22 mouse cellular contexts compared by ENCODE assay signal in the genomic region with DNA sequence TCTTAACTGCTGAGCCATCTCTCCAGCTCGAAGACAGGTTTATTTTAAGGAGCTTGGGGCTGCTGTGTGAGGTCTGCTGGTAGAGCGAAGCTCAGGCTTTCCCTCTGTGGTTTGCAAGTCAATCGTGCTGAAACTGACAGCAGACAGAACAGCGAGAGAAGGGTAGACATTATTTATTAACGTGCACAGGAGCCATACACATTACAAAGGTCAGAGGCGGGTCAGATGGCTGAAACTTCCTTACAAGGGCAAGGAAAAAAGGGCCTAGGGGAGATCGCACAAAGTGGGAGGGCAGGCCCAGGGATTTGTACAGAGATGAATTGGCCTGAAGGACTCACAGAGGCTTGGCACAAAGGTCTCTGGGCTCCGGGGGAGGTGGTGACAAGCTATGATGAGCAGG. TPM values are rescaled to one million over a fixed set of nuclear protein-coding genes. Genes with fewer than 3 reads are reported as not detected.
DNase-seq lines count a peak whose midpoint lies in the region; ATAC-seq and TF ChIP-seq lines count a peak whose summit lies in the region.
"Had no signal": no experiment of that assay in that cellular context is flagged by ENCODE, and none has a peak within 500 bp of the region (broad histone marks: within the 10 kb centered on the region; RNA-seq: fewer than 3 reads in every experiment).

No protein-coding gene starts in this region.

- TF ChIP-seq EP300 in liver, postnatal 0 days (IDR thresholded peaks at IDR 0.05; ENCODE audit: low read depth) = no peak

- H3K27ac ChIP-seq in heart, embryonic 10.5 days = peak overlapping the region; percentile 77; the same call in 1 of the 2 replicates
- 0 out of 2 replicates have a peak overlapping the region, but pooled peaks have one; percentile 29 for H3K27ac ChIP-seq in neural tube, embryonic 11.5 days (ENCODE audit: low read depth, low read length)
- H3K27ac ChIP-seq in liver, postnatal 0 days (ENCODE audit: low read depth) = no peak overlapping the region
- H3K27ac ChIP-seq: embryonic facial prominence, embryonic 15.5 days; gastrocnemius, adult 2 months; hindbrain, embryonic 10.5 days; left cerebral cortex, adult 2 months; limb, embryonic 15.5 days; liver, embryonic 14.5 days; midbrain, embryonic 15.5 days had no signal

- TF ChIP-seq CTCF in liver, postnatal 0 days (IDR thresholded peaks at IDR 0.05; ENCODE audit: low read depth) = no peak

- DNase-seq in heart, embryonic 10.5 days (ENCODE audit: low spot score) = no peak
- no peak for DNase-seq in heart, adult 9 months (ENCODE audit: low spot score in 2 of 2)
- DNase-seq in kidney, adult 9 months = peak; percentile 61
- DNase-seq in kidney, postnatal 14 days = no peak
- DNase-seq in embryo, embryonic 11 days = peak; percentile 43
- peak; percentile 25 for DNase-seq in neural tube, embryonic 11.5 days (ENCODE audit: low spot score)
- no peak for DNase-seq in liver, postnatal 0 days
- DNase-seq: adrenal gland, postnatal 10 days; cerebellum, adult 18-20 months; cerebellum, postnatal 14 days; gastrocnemius, adult 2 months; heart, postnatal 10 days; left cerebral cortex, postnatal 4 days; lung, postnatal 4 days had no signal

- no peak overlapping the region for H3K4me2 ChIP-seq in neural tube, embryonic 11.5 days (ENCODE audit: low read depth)
- no peak overlapping the region for H3K4me2 ChIP-seq in liver, postnatal 0 days (ENCODE audit: low read depth, low read length)
- H3K4me2 ChIP-seq: embryonic facial prominence, embryonic 15.5 days; limb, embryonic 15.5 days; midbrain, embryonic 15.5 days had no signal

- no peak overlapping the region for H3K4me3 ChIP-seq in heart, embryonic 10.5 days
- H3K4me3 ChIP-seq in neural tube, embryonic 11.5 days (ENCODE audit: low read depth, low read length) = no peak overlapping the region
- no peak overlapping the region for H3K4me3 ChIP-seq in liver, postnatal 0 days (ENCODE audit: low read depth, low read length)
- H3K4me3 ChIP-seq: embryonic facial prominence, embryonic 15.5 days; gastrocnemius, adult 2 months; hindbrain, embryonic 10.5 days; left cerebral cortex, adult 2 months; limb, embryonic 15.5 days; midbrain, embryonic 15.5 days had no signal

- peak overlapping the region; percentile 11; the same call in 1 of the 2 replicates for H3K9ac ChIP-seq in neural tube, embryonic 11.5 days (ENCODE audit: low read length)
- H3K9ac ChIP-seq in liver, postnatal 0 days (replicated peaks) = no peak overlapping the region
- H3K9ac ChIP-seq: embryonic facial prominence, embryonic 15.5 days; limb, embryonic 15.5 days; liver, embryonic 14.5 days; midbrain, embryonic 15.5 days had no signal

- H3K36me3 ChIP-seq in heart, embryonic 10.5 days = no peaks in the 10 kb centered on the region
- no peaks in the 10 kb centered on the region for H3K36me3 ChIP-seq in neural tube, embryonic 11.5 days (ENCODE audit: control insufficient read depth, insufficient read depth, low read length)
- no peaks in the 10 kb centered on the region for H3K36me3 ChIP-seq in liver, postnatal 0 days (replicated peaks; ENCODE audit: insufficient read depth, low read length)
- H3K36me3 ChIP-seq: embryonic facial prominence, embryonic 15.5 days; hindbrain, embryonic 10.5 days; limb, embryonic 15.5 days; midbrain, embryonic 15.5 days had no signal

- peaks cover 11% of the 10 kb centered on the region; the same call in 1 of the 2 replicates for H3K4me1 ChIP-seq in heart, embryonic 10.5 days
- peaks cover 3% of the 10 kb centered on the region; the same call in 1 of the 2 replicates for H3K4me1 ChIP-seq in neural tube, embryonic 11.5 days (ENCODE audit: control insufficient read depth, insufficient read depth, low read length)
- no peaks in the 10 kb centered on the region for H3K4me1 ChIP-seq in liver, postnatal 0 days (ENCODE audit: insufficient read depth)

- whole genome bisulfite sequencing in heart, embryonic 10.5 days = 60% methylated on average over 8 of the region's 8 CpGs
- 43% methylated on average over 8 of the region's 8 CpGs for WGBS in neural tube, embryonic 11.5 days
- WGBS in liver, postnatal 0 days (ENCODE audit: insufficient replicate concordance) = 57% methylated on average over 8 of the region's 8 CpGs

- no peak for ATAC-seq in neural tube, embryonic 11.5 days (ENCODE audit: insufficient read depth, low FRiP score, low TSS enrichment)
- ATAC-seq in monocyte, adult 5-6 weeks (replicated peaks; ENCODE audit: insufficient number of reproducible peaks, low FRiP score, low TSS enrichment, poor library complexity, severe bottlenecking) = no peak
- ATAC-seq in liver, postnatal 0 days = no peak
- ATAC-seq: forebrain, embryonic 14.5 days; midbrain, embryonic 15.5 days had no signal

- no peaks in the 10 kb centered on the region for H3K9me3 ChIP-seq in heart, embryonic 10.5 days
- no peaks in the 10 kb centered on the region for H3K9me3 ChIP-seq in neural tube, embryonic 11.5 days (ENCODE audit: control insufficient read depth, low read length)
- H3K9me3 ChIP-seq in liver, postnatal 0 days (ENCODE audit: low read length) = no peaks in the 10 kb centered on the region
- H3K9me3 ChIP-seq: embryonic facial prominence, embryonic 15.5 days; hindbrain, embryonic 10.5 days; limb, embryonic 15.5 days; midbrain, embryonic 15.5 days had no signal

- H3K27me3 ChIP-seq in heart, embryonic 10.5 days (ENCODE audit: insufficient read depth, poor library complexity, severe bottlenecking) = no peaks in the 10 kb centered on the region
- H3K27me3 ChIP-seq in neural tube, embryonic 11.5 days (ENCODE audit: control insufficient read depth, insufficient read depth, low read length) = no peaks in the 10 kb centered on the region
- no peaks in the 10 kb centered on the region for H3K27me3 ChIP-seq in liver, postnatal 0 days (ENCODE audit: insufficient read depth, low read length)
- H3K27me3 ChIP-seq: embryonic facial prominence, embryonic 15.5 days; limb, embryonic 15.5 days; midbrain, embryonic 15.5 days had no signal

RNA-seq across cellular contexts. Expression of a gene that starts 15.1 kb away (rescaled TPM):
- 20.9 and 21.9 TPM in 2 replicates for polyA plus RNA-seq in heart, embryonic 10.5 days (2016; fragmentation: Nextera tagmentation; extraction: Ambion mirVana)
- polyA plus RNA-seq in neural tube, embryonic 11.5 days (2014; fragmentation: Nextera tagmentation; extraction: Ambion mirVana) = 46.4 and 52.4 TPM in 2 replicates
- 26.9 to 32.1 TPM (median 29.4 TPM) in 3 replicates for total RNA-seq in monocyte, adult 5-6 weeks (2017)
- 5.5 and 6.1 TPM in 2 replicates for polyA plus RNA-seq in liver, postnatal 0 days (2015; fragmentation: Nextera tagmentation; extraction: Ambion mirVana)

RNA-seq across cellular contexts. Expression of a gene that starts 29.5 kb away (rescaled TPM):
- polyA plus RNA-seq in heart, embryonic 10.5 days (2016; fragmentation: Nextera tagmentation; extraction: Ambion mirVana) = 392 and 480 TPM in 2 replicates
- polyA plus RNA-seq in neural tube, embryonic 11.5 days (2014; fragmentation: Nextera tagmentation; extraction: Ambion mirVana) = 250 and 260 TPM in 2 replicates
- 166 to 246 TPM (median 210 TPM) in 3 replicates for total RNA-seq in monocyte, adult 5-6 weeks (2017)
- 213 and 215 TPM in 2 replicates for polyA plus RNA-seq in liver, postnatal 0 days (2015; fragmentation: Nextera tagmentation; extraction: Ambion mirVana)

RNA-seq across cellular contexts. Expression of a gene that starts 29.6 kb away (rescaled TPM):
- polyA plus RNA-seq in heart, embryonic 10.5 days (2016; fragmentation: Nextera tagmentation; extraction: Ambion mirVana) = 38.2 and 49.3 TPM in 2 replicates
- polyA plus RNA-seq in neural tube, embryonic 11.5 days (2014; fragmentation: Nextera tagmentation; extraction: Ambion mirVana) = 40.1 and 42.5 TPM in 2 replicates
- total RNA-seq in monocyte, adult 5-6 weeks (2017) = 4.3 to 6.1 TPM (median 5.3 TPM) in 3 replicates
- polyA plus RNA-seq in liver, postnatal 0 days (2015; fragmentation: Nextera tagmentation; extraction: Ambion mirVana) = 8.9 and 10.0 TPM in 2 replicates

Comparison
In these comparisons a context has a peak if more than half of its experiments do, and no peak if none do; other contexts are left out.
1. DNase-seq: peak in kidney, adult 9 months (single experiment), embryo, embryonic 11 days (single experiment) and neural tube, embryonic 11.5 days (single experiment); none in heart, embryonic 10.5 days (single experiment), heart, adult 9 months (0 of 2), kidney, postnatal 14 days (single experiment) and liver, postnatal 0 days (single experiment).